Mouse (Mus musculus) thymus, adult 2 months (tissue): Measurements from ENCODE around the gene Tpst2.

Experiments used
- CTCF ChIP-seq: fragments of 200-500 bp; IDR thresholded peaks from 2 replicates; pipeline ENCODE4 v1.5.1; 2012; ENCODE audit warnings: mild to moderate bottlenecking, control low read depth, low read length, moderate library complexity, borderline replicate concordance; ENCODE audit not compliant: control insufficient read depth, poor library complexity, insufficient read depth; ENCODE audit errors: extremely low read depth
- POLR2A ChIP-seq: fragments of 200-500 bp; IDR thresholded peaks from 2 replicates; pipeline ENCODE4 v1.6.1; 2012; ENCODE audit warnings: mild to moderate bottlenecking, low read length, control low read depth, moderate library complexity; ENCODE audit not compliant: control insufficient read depth, poor library complexity, insufficient read depth; ENCODE audit errors: extremely low read depth

GRCm38 (mm10) chr5:112273746-112274463 lies 2.6 kb upstream of the Tpst2 start:
- TF ChIP-seq CTCF: no peak
- TF ChIP-seq POLR2A: no peak
